Mouse (Mus musculus) heart, postnatal 10 days (tissue): ENCODE measurements around the gene Pole2. TPM values are rescaled to one million over a fixed set of nuclear protein-coding genes. Genes with fewer than 3 reads are reported as not detected.
A peak's percentile ranks its signal among the peaks of the same experiment; 100 is the strongest.

Experiments
- DNase-seq, 2 experiments: peaks; one replicate each; pipeline ENCODE4 v3.0.0; 2021
- intact Hi-C: fragments of 180-260 bp; cut with DNase I; formaldehyde crosslinking; loops from one replicate; pipeline ENCODE4 v1.15.1; 2025
- total RNA-seq, 2 experiments: library from RNA; stranded (reverse); gene quantifications; 2 replicates each; pipeline ENCODE4 v1.2.3; 2021

The Pole2 gene
- total RNA-seq, 2 experiments from 2014 or later = 3.0 to 5.2 TPM

DNA sequence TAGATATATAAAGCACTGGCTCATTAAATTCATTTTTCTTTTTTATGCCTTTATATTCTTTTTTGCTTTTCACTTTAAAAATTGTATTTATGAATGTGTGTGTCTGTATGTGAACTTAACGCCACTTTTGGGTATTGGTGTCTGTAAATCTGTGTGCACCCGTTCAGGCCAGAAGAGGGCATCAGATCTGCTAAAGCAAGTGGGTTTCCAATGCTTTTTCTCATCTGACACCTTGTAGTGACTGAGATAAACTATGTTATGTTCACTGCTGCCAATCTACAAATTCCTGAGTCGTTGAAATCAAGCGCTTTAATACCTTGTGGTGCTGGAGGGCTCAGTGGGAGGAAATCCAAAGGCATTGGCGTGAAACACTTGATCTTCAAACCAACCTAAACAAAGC is 16.9 kb downstream of the Pole2 start:
- intact Hi-C loops = loop anchor here (2.0 kb wide), 1 partner anchor 86 kb away; the partner anchor contains the start of gene Klhdc2
- peak; percentile 31 to 50 for DNase-seq

DNA sequence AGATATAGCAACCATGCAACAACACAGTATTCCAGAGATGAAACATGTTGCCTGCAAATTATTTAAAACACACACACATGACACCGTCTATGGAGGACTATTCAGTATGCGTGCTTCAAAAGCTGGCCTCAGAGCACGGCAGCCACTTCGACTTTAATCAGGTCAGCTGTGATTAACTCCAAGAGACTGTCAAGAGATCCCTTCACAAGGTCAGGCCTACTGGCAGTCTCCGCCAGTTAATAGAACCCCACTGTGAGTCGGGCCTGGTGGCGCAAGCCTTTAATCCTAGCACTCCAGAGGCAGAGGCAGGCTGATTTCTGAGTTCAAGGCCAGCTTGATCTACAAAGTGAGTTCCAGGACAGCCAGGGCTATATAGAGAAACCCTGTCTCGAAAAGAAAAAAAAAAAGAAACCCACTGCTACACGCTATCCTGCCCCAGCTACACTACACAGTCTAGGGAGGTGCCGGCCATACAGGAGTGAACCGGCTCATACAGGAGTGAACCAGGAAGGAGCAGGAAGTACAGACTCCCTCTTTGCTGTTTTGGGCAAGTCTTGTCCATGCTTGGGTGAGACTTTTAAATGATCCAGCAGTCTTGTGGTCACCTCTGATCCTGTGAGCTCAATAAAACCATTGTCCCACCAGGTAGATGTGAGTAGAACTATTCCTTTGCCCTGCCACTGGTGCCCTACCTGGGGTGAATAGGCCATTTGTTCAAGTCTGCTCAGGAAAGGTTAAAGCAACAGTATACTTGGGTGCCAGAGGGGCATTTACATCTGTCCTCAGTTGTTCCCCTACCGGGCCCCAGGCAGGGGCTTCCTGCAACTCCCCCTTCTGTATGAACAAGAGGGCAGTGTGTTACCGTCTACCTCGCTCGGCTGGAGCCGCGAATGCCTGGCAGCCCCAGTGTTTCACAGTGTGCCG is 17.7 kb downstream of the Pole2 start:
- intact Hi-C loops = loop anchor here (2.0 kb wide), 1 partner anchor 86 kb away; the partner anchor contains the start of gene Klhdc2
- no peak for DNase-seq

DNA sequence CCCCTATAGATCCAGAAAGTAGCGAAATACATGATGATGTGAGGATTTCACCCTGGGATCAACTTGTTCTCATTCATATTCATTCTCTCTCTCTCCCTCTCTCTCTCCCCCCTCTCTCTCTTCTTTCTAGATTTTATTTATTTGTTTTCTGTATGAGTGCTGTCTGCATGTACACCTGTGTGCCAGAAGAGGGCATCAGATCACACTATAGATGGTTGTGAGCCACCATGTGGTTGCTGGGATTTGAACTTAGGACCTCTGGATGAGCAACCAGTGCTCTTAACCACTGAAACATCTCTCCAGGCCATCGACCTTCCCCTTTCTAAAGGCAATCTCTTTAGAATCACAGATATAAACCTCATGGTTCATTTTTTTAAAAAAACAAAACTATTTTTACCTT is 19.5 kb downstream of the Pole2 start:
- DNase-seq = no peak
- intact Hi-C loops = no loop called here

DNA sequence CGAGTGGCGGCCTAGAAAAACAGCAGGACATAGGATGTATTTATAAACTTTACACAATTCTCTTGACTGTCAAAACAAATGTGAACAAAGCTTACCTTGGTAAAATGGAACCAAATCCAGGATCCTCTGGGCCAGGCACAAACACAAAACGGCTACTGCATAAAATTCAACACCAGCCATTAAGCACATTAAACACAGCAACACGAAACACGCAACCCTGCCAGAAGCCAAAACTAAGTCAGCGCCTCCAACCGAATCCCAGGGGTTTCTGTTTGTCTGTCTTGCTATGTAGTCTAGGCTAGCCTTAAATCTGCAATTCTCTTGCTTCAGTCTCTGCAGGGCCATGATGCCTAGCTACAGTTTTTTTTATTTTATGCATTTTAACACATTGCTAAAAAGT is 20.1 kb downstream of the Pole2 start:
- intact Hi-C loops = no loop called here
- DNase-seq = no peak

GRCm38 (mm10) chr12:69207396-69207795 is 20.6 kb downstream of the Pole2 start:
- DNase-seq = no peak
- intact Hi-C loops = no loop called here

GRCm38 (mm10) chr12:69204052-69204833 is 23.8 kb downstream of the Pole2 start, which contains the start of gene Gm49384:
Gm49384 (minus strand) TSS chr12:69204267.
- DNase-seq = no peak
- intact Hi-C loops = no loop called here

DNA sequence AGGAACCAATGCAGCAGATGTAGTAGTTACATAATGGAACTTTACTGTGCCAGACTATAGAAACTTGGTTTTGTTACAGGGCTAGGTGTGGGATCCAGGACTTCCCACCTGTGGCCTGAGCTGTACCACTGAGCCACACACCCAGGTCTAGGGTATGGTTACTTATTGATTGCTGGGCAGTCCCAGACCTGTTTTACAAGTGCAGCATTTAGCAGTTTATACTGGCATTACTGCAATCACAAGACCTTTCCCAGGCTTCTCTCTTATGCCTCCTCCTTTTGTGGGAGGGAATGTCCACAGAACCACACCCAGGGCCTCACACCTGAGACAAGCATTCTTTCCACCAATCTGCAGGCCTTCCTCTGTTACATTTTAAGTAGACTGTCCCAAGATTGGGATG is 29.0 kb downstream of the Pole2 start:
- no peak for DNase-seq
- intact Hi-C loops = loop anchor here (5.0 to 10.0 kb wide), 2 partner anchors 98 to 386 kb away; partner anchors contain the start of genes Klhdc2 and Vcpkmt

DNA sequence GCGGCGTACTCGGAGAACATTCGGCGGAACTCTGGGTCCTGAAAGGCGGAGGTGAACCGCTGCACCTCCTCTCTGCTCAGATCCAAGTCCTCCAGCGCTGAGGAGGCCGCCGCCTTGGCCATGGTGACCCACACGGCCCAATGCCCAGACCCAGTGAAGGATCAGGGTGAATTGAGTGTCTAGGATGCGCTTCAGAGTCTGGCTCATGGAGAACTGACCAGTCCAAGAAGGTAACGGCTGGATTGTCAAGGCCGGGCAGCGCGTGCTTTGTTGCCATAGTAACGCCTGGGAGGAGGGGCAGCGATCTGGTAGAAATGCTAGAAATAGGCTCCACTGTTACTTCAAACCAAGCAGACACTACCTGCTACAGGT is 29.8 kb downstream of the Pole2 start, which contains the start of gene Dnaaf2:
Gene Dnaaf2 (minus strand): TSS at position 266 of the 372 bp plus-strand sequence.
- intact Hi-C loops = loop anchor here (5.0 to 10.0 kb wide), 2 partner anchors 99 to 387 kb away; partner anchors contain the start of genes Klhdc2 and Vcpkmt
- peak; percentile 76 to 82 for DNase-seq

GRCm38 (mm10) chr12:69197378-69198163 is 30.4 kb downstream of the Pole2 start:
- intact Hi-C loops = loop anchor here (5.0 to 10.0 kb wide), 2 partner anchors 100 to 387 kb away; partner anchors contain the start of genes Klhdc2 and Vcpkmt

GRCm38 (mm10) chr12:69196444-69197377 is 31.3 kb downstream of the Pole2 start, which contains the start of gene Gm49383:
Gm49383 (minus strand) TSS chr12:69197104.
- intact Hi-C loops = loop anchor here (5.0 to 10.0 kb wide), 2 partner anchors 101 to 388 kb away; partner anchors contain the start of genes Klhdc2 and Vcpkmt
- peak; percentile 76 to 84 for DNase-seq

More at GRCm38 (mm10) chr12:69197378-69198163, 30.4 kb downstream of the Pole2 start:
- peak; percentile 60 to 74 for DNase-seq

DNA sequence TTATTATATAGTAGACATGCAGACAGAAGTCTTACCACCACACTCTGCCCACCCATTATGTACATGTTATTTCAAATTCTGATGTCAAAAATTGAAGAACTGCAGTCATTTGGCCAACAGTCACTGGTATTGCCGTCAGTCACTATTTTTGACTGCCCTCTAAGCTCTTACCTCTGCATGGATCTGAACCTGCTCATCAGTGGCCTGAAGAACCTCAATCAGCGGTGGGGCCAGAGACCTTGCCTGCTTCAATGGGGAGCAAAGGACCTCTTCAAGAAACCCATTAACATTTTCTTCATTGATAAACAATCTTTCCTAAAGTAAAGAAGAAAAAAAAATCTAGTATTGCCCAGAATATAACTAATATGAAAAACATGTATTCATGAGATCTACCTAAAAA is 35.4 kb downstream of the Pole2 start:
- intact Hi-C loops = loop anchor here (10.0 kb wide), 1 partner anchor 392 kb away; the partner anchor contains the start of gene Vcpkmt
- DNase-seq = no peak

GRCm38 (mm10) chr12:69191396-69191795 is 36.6 kb downstream of the Pole2 start:
- DNase-seq = no peak
- intact Hi-C loops = loop anchor here (10.0 kb wide), 1 partner anchor 393 kb away; the partner anchor contains the start of gene Vcpkmt

GRCm38 (mm10) chr12:69190522-69190921 is 37.5 kb downstream of the Pole2 start:
- peak in 1 of 2 experiments; percentile 26 for DNase-seq
- intact Hi-C loops = loop anchor here (10.0 kb wide), 1 partner anchor 394 kb away; the partner anchor contains the start of gene Vcpkmt

DNA sequence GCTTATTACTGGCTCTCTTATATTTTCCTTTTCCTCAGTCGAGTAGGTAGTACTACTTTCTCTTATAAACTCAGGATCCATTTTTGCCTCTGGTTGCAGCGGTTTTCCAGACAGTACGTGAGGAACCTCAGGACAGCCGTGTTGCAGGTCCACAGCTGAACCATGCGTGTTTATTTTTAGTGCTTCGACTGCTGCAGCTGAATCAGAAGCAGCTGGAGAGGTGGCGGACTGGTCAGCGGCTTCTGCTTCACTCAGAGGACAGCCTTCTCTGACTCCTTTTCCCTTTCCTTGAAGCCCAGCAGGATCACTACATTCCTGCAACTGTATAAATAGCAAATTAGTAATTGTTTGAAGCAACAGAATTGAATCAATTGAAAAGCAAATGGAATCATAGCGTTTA is 37.9 kb downstream of the Pole2 start:
- DNase-seq = no peak
- intact Hi-C loops = loop anchor here (10.0 kb wide), 1 partner anchor 395 kb away; the partner anchor contains the start of gene Vcpkmt

- intact Hi-C loops = no loop called here
- no peak for DNase-seq
Observed at GRCm38 (mm10) chr12:69186811-69187471, 41.1 kb downstream of the Pole2 start.

GRCm38 (mm10) chr12:69185371-69185770 is 42.6 kb downstream of the Pole2 start:
- no peak for DNase-seq
- intact Hi-C loops = no loop called here

GRCm38 (mm10) chr12:69184342-69185295 is 43.4 kb downstream of the Pole2 start:
- intact Hi-C loops = no loop called here
- DNase-seq = peak in 1 of 2 experiments; percentile 74
